Mouse (Mus musculus) CH12.LX (cell line): ENCODE measurements around the gene Sptbn1. TPM values are rescaled to one million over a fixed set of nuclear protein-coding genes. Genes with fewer than 3 reads are reported as not detected.

Experiments used
- DNase-seq: peaks from one replicate; pipeline ENCODE4 v3.0.0-alpha.2; 2013; ENCODE audit errors: extremely low read depth
- H3K27ac ChIP-seq: 2 replicates; pipeline ENCODE4 v1.5.1; 2012; ENCODE audit warnings: low read depth, mild to moderate bottlenecking, control low read depth, moderate library complexity; ENCODE audit not compliant: insufficient read depth
- H3K27me3 ChIP-seq: replicated peaks from 2 replicates; pipeline ENCODE3; 2012; ENCODE audit warnings: inconsistent platforms
- H3K36me3 ChIP-seq, 2 experiments: replicated peaks in 1 of 2; 2 replicates each; pipeline versions ENCODE3 to v1.6.1; 2012; ENCODE audit warnings: inconsistent platforms in 1 of 2, low read length in 1 of 2, mild to moderate bottlenecking in 1 of 2, mixed read lengths in 1 of 2, moderate library complexity in 1 of 2; ENCODE audit not compliant: control insufficient read depth in 1 of 2, insufficient read depth in 1 of 2
- H3K4me1 ChIP-seq, 2 experiments: 2 replicates each; pipeline ENCODE4 v1.6.1; 2012; ENCODE audit warnings: inconsistent platforms in 1 of 2, moderate library complexity in 1 of 2; ENCODE audit not compliant: insufficient read depth in 2 of 2, control insufficient read depth in 1 of 2
- H3K4me2 ChIP-seq: 2 replicates; pipeline ENCODE4 v1.6.1; 2012; ENCODE audit warnings: low read depth, mild to moderate bottlenecking, control low read depth; ENCODE audit not compliant: poor library complexity, insufficient read depth, severe bottlenecking
- H3K4me3 ChIP-seq, 3 experiments: fragments of 150-350 bp in 1 of 3; sonication (generic) in 1 of 3; replicated peaks in 1 of 3; 2 replicates each; pipeline versions ENCODE3 to v1.5.1; 2011 to 2012; ENCODE audit warnings: low read depth in 2 of 3, low read length in 2 of 3, mild to moderate bottlenecking in 2 of 3, moderate library complexity in 2 of 3, control low read depth in 1 of 3, improper control_type of control experiment in 1 of 3, inconsistent platforms in 1 of 3, mixed read lengths in 1 of 3; ENCODE audit not compliant: poor library complexity in 1 of 3
- H3K79me2 ChIP-seq: replicated peaks from 2 replicates; pipeline ENCODE4 v1.6.1; 2012; ENCODE audit warnings: mild to moderate bottlenecking, moderate library complexity; ENCODE audit not compliant: control insufficient read depth, poor library complexity, insufficient read depth, severe bottlenecking; ENCODE audit errors: extremely low read depth
- H3K9ac ChIP-seq: 2 replicates; pipeline ENCODE4 v1.6.1; 2012; ENCODE audit warnings: low read depth, mild to moderate bottlenecking, control low read depth, moderate library complexity; ENCODE audit not compliant: insufficient read depth
- H3K9me3 ChIP-seq: replicated peaks from 2 replicates; pipeline ENCODE3; 2012; ENCODE audit warnings: low read length, inconsistent platforms, mixed read lengths
- BHLHE40 ChIP-seq: IDR thresholded peaks from 2 replicates; pipeline ENCODE4 v1.6.1; 2011; ENCODE audit warnings: mild to moderate bottlenecking, low read depth, low read length, improper control_type of control experiment
- E2F4 ChIP-seq: IDR thresholded peaks from 2 replicates; pipeline ENCODE4 v1.6.1; 2011; ENCODE audit warnings: low read depth, low read length, improper control_type of control experiment; ENCODE audit not compliant: insufficient replicate concordance
- ELF1 ChIP-seq: IDR thresholded peaks from 2 replicates; pipeline ENCODE4 v1.6.1; 2014; ENCODE audit warnings: low read depth, mild to moderate bottlenecking, inconsistent platforms, low read length, improper control_type of control experiment
- ETS1 ChIP-seq: conservative IDR thresholded peaks from 2 replicates; pipeline ENCODE4 v1.6.1; 2012; ENCODE audit warnings: low read depth, mild to moderate bottlenecking, inconsistent platforms, low read length, improper control_type of control experiment, moderate library complexity
- HCFC1 ChIP-seq: IDR thresholded peaks from 2 replicates; pipeline ENCODE4 v1.6.1; 2012; ENCODE audit warnings: low read depth, mild to moderate bottlenecking, inconsistent platforms, low read length, improper control_type of control experiment
- JUN ChIP-seq: IDR thresholded peaks from 2 replicates; pipeline ENCODE4 v1.6.1; 2011; ENCODE audit warnings: low read depth, mild to moderate bottlenecking, low read length, improper control_type of control experiment, moderate library complexity; ENCODE audit not compliant: insufficient read depth
- MAFK ChIP-seq: IDR thresholded peaks from 2 replicates; pipeline ENCODE4 v1.6.1; 2011; ENCODE audit warnings: low read length, improper control_type of control experiment; ENCODE audit not compliant: insufficient replicate concordance
- MAX ChIP-seq: IDR thresholded peaks from 2 replicates; pipeline ENCODE4 v1.6.1; 2011; ENCODE audit warnings: low read length, improper control_type of control experiment
- MXI1 ChIP-seq: IDR thresholded peaks from 2 replicates; pipeline ENCODE4 v1.6.1; 2011; ENCODE audit warnings: mild to moderate bottlenecking, low read depth, low read length, improper control_type of control experiment
- MYC ChIP-seq: IDR thresholded peaks from 2 replicates; pipeline ENCODE4 v1.6.1; 2011; ENCODE audit warnings: low read depth, mild to moderate bottlenecking, improper control_type of control experiment, low read length
- POLR2A ChIP-seq: IDR thresholded peaks from 2 replicates; pipeline ENCODE4 v1.6.1; 2011; ENCODE audit warnings: low read depth, mild to moderate bottlenecking, improper control_type of control experiment, low read length
- POLR2AphosphoS2 ChIP-seq: IDR thresholded peaks from 2 replicates; pipeline ENCODE4 v1.6.1; 2011; ENCODE audit warnings: low read depth, low read length, improper control_type of control experiment
- RAD21 ChIP-seq: IDR thresholded peaks from 2 replicates; pipeline ENCODE4 v1.6.1; 2011; ENCODE audit warnings: low read depth, mild to moderate bottlenecking, low read length, improper control_type of control experiment, moderate library complexity
- USF2 ChIP-seq: conservative IDR thresholded peaks from 2 replicates; pipeline ENCODE4 v1.6.1; 2011; ENCODE audit warnings: low read depth, low read length, improper control_type of control experiment
- ZC3H11A ChIP-seq: IDR thresholded peaks from 2 replicates; pipeline ENCODE4 v1.6.1; 2012; ENCODE audit warnings: low read depth, mild to moderate bottlenecking, inconsistent platforms, low read length, improper control_type of control experiment
- ZKSCAN1 ChIP-seq: IDR thresholded peaks from 2 replicates; pipeline ENCODE4 v1.6.1; 2012; ENCODE audit warnings: low read depth, inconsistent platforms, low read length, improper control_type of control experiment, borderline replicate concordance
- dilution Hi-C: fragments of 300-500 bp; cut with MboI; formaldehyde crosslinking; loops from 2 replicates; pipeline ENCODE4 v1.14.3; 2020; ENCODE audit warnings: low sequenced_read_pairs; ENCODE audit not compliant: extremely low pct_unique_long_range_greater_than_20kb, extremely low pct_ligation_motif_present
- in situ Hi-C: fragments of 300-500 bp; cut with MboI; formaldehyde crosslinking; loops from 3 replicates; pipeline ENCODE4 v1.14.3; 2019; ENCODE audit warnings: low sequenced_read_pairs, low pct_ligation_motif_present, low pct_unique_long_range_greater_than_20kb, mixed read lengths
- polyA plus RNA-seq: library from polyadenylated mRNA; unstranded; fragments of >175 nt; gene quantifications from 2 replicates; pipeline ENCODE4 v1.2.1, GENCODE M21; 2012; ENCODE audit warnings: low read depth; ENCODE audit not compliant: insufficient read length
- total RNA-seq, 2 experiments: library from RNA; depleted of rRNA; stranded (reverse); fragments of 300-350 nt in 1 of 2; fragments of >200 nt in 1 of 2; gene quantifications; 2 replicates each; pipeline ENCODE4 v1.2.3; 2012 to 2014

The Sptbn1 gene
- total and polyA plus RNA-seq, 3 experiments: 38.2 to 54.7 (median 43.7) TPM

DNA sequence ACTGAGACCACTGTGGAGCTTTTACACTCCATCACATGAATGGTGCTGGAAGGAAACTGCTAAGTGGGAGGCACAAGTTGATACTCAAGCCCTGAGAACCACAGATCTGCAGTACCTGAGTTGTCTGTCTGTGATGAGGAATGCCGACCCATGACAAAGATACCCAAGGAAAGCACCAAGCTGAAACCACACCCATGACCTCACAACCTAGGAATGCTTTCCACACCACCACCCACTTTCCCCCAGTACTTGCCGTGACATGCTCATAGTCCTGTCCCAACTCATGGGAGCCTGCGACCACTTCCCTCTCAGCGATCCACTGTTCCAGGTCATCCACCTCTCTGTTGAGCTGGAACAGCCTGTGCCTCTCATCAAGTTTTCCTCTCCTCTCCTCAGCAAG, 149.9 kb downstream of the Sptbn1 start:
- dilution Hi-C loops: no loop called here
- no peak overlapping the region for H3K9ac ChIP-seq
- H3K36me3 ChIP-seq: peaks cover 70 to 97% of the 10 kb centered on the region in 2 experiments

DNA sequence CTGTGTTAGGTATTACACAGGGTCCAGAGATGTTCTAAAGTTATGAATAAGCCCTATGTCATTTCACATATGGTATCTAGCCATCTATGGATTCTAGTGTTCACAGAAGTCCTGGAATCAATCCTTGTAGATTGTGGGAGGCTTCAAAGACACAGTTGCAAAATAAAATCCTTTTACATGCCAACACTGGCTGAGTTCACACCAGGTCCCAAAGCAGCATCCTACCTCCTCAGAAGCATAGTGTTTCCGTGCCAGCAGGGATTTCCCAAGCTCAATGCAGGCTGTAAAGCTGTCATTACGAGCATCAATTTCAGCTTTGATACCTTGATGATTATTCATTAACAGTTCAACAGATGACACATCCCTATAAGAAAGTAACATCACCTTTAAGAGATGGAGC, 154.3 kb downstream of the Sptbn1 start:
- peaks cover 55 to 93% of the 10 kb centered on the region in 2 experiments for H3K36me3 ChIP-seq
- in situ Hi-C loops (loop anchor here (25.0 kb wide), 1 partner anchor 549 kb away; no protein-coding TSS in a partner anchor), dilution Hi-C loops (no loop called here)
- no peaks in the 10 kb centered on the region for H3K79me2 ChIP-seq
- H3K4me1 ChIP-seq: no peaks in the 10 kb centered on the region
- H3K27ac ChIP-seq: no peak overlapping the region
- H3K27me3 ChIP-seq: no peaks in the 10 kb centered on the region
- DNase-seq: no peak
- no peak overlapping the region for H3K4me3 ChIP-seq
- H3K4me2 ChIP-seq: no peak overlapping the region
- TF ChIP-seq ELF1 (no peak), MXI1 (no peak), ZKSCAN1 (no peak), BHLHE40 (no peak), E2F4 (no peak), USF2 (no peak), POLR2A (no peak), MAX (no peak), ETS1 (no peak), MYC (no peak)
- no peak overlapping the region for H3K9ac ChIP-seq
- no peaks in the 10 kb centered on the region for H3K9me3 ChIP-seq

More for the DNA sequence above, 149.9 kb downstream of the Sptbn1 start:
- no peak overlapping the region for H3K4me3 ChIP-seq
- in situ Hi-C loops: loop anchor here (25.0 kb wide), 1 partner anchor 544 kb away; no protein-coding TSS in a partner anchor
- no peak overlapping the region for H3K27ac ChIP-seq
- no peaks in the 10 kb centered on the region for H3K9me3 ChIP-seq
- H3K27me3 ChIP-seq: no peaks in the 10 kb centered on the region
- H3K79me2 ChIP-seq: no peaks in the 10 kb centered on the region
- H3K4me2 ChIP-seq: no peak overlapping the region
- TF ChIP-seq RAD21: no peak
- TF ChIP-seq POLR2AphosphoS2: no peak
- TF ChIP-seq HCFC1: no peak
- no peak for TF ChIP-seq JUN
- no peak for TF ChIP-seq MAX
- no peak for TF ChIP-seq MAFK
- no peak for TF ChIP-seq ELF1
- TF ChIP-seq ZC3H11A: no peak
- TF ChIP-seq, all 38 proteins: peak for 0
- H3K4me1 ChIP-seq: no peaks in the 10 kb centered on the region
- no peak for DNase-seq
